Mouse (Mus musculus) thymus, postnatal 4 days (tissue): Measurements from ENCODE around the gene Npnt.

Experiments
- DNase-seq: peaks from one replicate; pipeline ENCODE4 v3.0.0; 2021

Npnt gene

DNA sequence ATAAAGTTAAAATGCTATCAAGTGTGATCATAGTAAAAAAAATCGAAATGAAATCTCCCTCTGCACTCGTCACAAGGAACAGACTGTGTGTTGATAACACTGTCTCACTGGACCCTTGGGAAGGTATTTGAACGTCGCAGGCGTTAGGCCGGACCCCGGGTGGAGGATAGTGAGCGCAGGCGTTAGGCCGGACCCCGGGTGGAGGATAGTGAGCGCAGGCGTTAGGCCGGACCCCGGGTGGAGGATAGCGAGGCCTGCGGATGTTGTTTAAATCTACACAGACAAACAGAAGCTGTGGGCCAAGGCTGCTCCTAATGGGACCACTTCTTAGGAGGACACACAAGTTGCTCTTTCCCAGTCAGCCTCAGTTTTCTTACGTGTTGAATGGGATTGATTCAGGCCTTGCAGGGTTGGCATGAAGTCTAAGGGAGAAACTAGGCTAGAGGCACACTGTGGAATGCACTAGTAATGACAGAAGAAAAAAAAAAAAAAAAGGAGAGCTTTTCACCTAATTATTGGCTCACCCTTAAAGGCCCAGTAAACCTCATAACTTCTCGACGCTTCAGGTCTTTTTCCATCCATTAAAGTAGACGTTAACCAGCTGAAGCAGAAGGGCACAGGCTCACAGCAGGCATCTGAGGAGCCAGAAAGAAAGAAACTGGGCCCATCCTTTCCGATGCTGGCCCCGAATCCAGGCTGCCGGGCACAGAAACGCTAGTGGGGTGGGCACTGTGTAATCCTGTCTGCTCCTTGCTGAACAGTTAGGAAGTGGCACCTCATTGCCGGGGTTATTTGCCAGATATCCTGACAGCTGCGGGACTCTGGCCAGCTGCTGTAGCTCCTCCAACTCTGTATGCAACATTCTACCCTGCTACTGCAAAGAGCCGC, 98.0 kb downstream of the Npnt start:
- DNase-seq = no peak

DNA sequence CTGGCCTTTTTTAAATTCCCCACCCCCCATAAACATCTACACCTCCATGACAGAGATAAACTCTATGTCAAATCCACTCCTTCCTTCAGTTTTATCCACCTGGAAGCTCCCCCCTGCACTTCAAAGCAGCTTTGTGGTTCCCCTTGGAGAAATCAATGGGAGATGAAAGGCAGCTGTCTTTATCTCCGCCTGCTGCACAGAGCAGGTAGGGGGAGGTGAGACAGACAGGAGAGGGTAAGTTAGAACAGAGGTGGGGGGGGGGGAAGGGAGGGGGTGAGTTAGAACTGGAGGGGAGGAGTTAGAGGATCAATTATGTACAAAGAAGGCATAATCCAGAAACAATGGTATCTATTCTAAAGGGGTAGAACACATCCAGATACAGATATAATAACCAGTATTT, 98.7 kb downstream of the Npnt start:
- no peak for DNase-seq

DNA sequence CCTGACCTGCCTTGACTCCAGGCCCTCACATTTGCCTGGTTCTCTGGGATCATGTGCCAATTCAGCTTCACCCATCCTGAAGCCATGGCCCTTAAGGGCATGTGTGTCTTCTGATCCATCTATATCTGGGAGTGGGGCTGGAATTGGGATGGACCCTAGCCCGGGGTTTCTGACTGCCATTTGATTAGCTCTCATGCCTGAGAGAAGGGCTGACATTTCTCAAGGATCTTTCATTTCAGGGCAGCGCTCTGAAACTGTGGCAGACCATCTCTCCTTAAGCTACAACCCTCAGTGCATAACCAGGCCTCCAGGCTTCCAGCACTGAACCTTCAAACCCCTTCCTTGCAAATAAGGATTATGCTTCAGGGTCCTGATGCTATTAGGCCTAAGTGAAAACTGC, 99.7 kb downstream of the Npnt start:
- no peak for DNase-seq

DNA sequence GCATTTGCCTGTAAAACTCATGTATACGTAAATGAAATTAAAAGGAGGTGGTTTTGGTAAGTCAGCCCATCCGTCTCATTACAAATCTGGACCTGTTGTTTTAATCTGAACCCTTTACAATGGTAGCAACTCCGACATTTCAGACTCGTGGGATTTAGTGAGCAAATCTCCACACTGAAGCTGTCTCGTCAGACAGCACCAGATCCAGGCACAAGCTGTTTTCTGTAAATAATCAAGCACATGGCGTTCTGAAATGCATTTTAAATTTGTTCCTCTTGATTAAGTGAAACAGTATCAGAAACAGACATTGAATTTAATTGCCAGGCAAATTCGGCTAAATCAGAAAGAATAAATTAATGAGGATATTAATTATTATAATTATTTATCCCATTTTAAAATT, 100.4 kb downstream of the Npnt start:
- no peak for DNase-seq

DNA sequence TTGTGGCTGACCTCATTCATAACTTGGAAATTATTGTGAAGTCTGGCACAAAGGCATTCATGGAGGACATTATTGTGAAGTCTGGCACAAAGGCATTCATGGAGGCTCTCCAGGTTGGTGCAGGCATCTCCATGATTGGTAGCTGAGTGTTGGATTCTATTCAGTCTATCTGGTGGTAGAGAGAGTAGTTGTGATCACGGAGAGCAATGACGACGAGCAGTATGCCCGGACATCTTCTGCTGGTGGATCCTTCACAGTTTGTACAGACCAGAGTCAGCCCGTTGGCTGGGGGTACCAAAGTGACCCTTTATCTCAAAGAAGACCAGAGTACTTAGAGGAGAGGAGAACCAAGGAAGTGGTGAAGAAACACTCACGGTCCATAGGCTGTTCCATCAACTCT, 107.4 kb downstream of the Npnt start:
- no peak for DNase-seq

DNA sequence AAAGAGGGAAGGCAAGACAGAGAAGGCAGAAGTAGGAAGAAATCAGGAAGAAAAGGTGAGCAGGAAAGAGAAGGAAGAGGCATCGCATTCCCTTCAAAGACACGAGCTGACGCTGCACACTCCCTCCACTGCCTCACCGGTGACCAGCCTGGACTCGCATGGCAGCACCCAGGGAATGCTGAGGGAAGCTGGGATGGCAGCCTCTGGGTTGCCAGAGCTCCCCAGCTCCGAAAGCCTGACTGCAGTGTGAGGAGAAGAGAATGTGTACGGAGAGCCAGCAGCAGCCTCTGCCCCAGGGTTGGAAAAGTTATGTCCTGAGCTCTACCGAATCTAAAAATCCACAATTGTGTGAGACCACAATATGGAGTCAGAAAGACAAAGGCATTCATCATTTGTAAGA, 110.6 kb downstream of the Npnt start:
- DNase-seq = no peak

DNA sequence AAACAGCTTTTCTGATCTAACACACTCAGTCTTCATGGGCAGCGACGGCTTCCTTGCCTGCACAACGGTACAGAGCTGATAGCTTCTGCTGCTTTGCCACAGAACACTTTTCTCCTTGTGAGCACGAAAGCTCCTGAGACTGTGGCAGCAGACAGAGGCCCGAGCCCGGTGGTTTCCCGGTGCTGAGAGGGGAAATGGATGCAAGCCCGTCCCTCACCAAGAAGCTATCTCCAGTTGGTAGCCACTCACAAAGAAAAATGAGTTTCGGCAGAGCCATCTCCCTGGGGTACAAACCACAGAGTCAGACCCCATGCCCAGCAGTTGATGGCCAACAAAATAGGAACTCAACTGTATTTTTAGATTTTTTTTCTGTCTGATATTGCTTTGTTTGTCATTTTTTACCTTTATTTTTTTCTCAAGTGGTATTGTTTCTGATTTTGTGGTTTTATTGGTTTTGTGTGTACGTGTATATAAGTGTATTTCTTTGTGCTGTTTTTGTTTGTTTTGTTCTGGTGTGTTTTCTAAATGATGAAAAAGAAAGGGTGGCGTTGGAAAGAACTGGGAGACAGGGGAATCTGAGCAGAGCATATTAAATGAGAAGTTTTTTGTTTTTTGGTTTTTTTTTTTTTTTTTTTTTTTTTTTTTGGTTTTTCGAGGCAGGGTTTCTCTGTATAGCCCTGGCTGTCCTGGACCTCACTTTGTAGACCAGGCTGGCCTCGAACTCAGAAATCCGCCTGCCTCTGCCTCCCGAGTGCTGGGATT, 111.3 kb downstream of the Npnt start:
- DNase-seq = no peak

DNA sequence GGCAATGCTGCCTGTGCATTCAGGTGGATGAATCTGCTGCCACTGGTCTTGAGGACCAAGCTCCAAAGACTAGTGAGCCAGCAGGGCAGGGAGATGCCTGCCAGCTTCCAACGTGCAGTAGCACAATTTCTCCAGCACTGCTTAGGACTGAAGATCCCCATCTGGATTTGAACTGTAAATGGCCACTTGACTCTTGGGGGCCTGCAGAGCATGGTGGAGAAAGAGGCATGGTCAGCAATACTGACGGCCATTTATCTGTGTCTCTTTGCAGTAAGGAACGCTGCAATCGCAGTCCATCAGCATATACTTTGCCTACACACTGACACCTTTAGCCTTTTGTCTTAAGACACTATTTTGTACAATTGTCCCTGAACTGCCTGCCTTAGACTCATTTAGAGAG, 113.0 kb downstream of the Npnt start:
- DNase-seq = no peak

DNA sequence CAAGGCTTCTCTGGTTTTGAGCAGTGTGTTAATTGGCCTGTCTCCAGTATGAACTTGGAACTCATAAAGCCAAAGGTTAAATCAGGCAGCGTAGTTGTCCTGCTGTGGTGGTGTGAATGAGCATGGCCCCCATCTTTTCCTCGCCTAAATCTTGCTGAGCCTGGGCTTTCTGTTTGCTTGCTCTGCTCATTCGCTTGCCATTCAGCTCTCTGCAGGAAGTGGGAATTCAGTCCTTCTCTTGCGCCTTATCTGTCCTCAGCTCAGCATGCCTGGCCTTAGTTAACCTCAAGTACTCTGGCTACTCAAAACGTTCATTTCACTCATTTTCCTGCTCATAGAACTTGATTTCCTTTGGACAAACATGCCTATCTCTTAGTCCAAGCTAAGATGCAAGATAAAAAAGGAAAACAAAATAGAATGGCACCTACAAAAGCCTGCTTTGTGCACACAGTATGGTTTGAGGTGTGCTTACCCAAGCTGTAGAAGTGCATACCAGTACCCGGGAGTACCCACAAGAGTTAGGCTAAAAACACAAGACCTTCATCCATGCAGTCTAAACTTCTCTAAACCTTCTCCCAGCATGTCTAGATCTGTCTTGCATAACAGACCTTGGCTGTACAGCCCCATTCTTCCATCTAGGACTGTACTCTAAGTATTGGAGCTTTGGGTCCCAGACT, 114.8 kb downstream of the Npnt start:
- no peak for DNase-seq
